Mouse (Mus musculus): Measurements from ENCODE around the gene Hsd17b2.

- TF ChIP-seq POLR2A (IDR thresholded peaks at IDR 0.05; ENCODE audit: borderline replicate concordance, control insufficient read depth, low read depth, low read length) (no peak), CTCF (IDR thresholded peaks at IDR 0.05; ENCODE audit: control insufficient read depth, insufficient read depth, low read length) (no peak)
These were observed 91.0 kb downstream of the Hsd17b2 start for GRCm38 (mm10) chr8:117792616-117793144.

All from bone marrow, adult 2 months (tissue).